Mouse (Mus musculus): ENCODE measurements at regions not wholly inside any gene's neighbourhood (a gene's known extent, or its start where the extent isn't known, plus 50 kb on each side); places are given as distances from the start of the nearest gene placed in this dataset.

- no peak for DNase-seq (ENCODE audit: low spot score in 2 of 2)
- intact Hi-C loops (cut with DNase I), result no loop called here
Observed at GRCm38 (mm10) chr5:132785291-132785690, 242.1 kb upstream of the Auts2 start.

GRCm38 (mm10) chr5:132784791-132785190, 241.6 kb upstream of the Auts2 start:
- DNase-seq (ENCODE audit: low spot score in 2 of 2), result peak; percentile 18 to 20

DNA sequence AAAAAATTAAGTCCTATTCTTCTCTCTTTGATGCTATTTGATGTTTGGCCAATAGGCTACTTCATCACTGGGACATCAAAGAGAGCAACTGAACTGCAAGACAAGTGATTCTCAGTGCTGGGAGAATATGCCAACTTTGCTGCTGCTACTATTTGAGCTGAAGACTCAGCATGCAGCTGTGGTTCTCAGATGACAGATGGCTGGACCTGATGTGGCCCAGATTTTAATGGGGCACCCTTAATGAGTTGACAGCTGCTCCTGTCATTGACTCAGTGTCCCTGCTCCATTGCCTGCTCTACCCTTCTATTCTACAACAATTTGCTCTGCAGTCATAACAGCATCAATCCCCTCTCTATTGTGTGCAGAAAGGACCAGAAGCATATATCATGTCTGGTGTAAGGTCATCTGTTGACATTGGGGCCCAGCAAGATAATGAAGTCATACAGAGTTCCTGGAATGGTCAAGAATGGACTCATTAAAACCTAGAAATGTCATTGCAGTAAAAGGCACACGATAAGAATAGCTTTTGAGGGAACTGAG, 231.1 kb upstream of the Auts2 start:
- intact Hi-C loops (cut with DNase I), result no loop called here
- no peak for DNase-seq (ENCODE audit: low spot score in 2 of 2)

More at GRCm38 (mm10) chr5:132784791-132785190, 241.6 kb upstream of the Auts2 start:
- intact Hi-C loops (cut with DNase I), result no loop called here

DNA sequence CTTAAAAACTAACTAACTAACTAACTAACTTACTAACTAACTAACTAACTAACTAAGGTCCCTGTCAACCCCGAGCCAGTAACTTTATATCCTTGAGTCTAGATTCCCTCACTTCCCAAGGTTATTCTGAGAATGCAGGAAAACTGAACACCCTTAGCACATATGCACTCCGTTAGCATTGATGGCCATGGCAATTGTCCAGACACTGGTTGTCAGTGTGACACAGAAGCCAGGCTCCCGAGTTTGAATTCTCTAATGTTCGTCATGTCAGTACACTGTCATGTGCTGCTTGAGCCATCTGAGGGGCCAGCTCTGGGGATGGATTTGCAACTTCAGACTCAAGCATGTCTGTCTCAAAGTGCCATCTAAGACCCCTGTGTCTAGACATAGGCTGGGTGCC, 217.3 kb upstream of the Auts2 start:
- no peak for DNase-seq (ENCODE audit: low spot score in 2 of 2)
- intact Hi-C loops (cut with DNase I), result no loop called here

DNA sequence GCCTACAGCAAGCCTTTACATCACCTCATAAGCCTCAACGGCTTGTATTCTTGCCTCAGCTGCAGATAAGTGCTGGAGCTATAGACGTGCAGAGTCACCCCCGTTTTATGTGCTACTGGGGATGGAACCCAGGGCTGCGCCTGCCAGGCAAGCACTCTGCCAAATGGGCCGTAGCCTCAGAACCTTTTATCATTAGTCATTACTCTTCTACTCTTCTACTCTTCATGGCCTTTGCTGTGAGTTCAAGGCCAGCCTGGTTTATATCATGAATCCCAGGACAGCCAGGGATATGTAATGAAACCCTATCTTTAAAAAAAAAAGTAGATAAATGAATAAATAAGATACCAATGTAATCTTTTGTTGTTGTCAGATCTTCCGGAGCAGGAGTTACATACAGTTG, 216.6 kb upstream of the Auts2 start:
- no peak for DNase-seq (ENCODE audit: low spot score in 2 of 2)
- intact Hi-C loops (cut with DNase I), result no loop called here

GRCm38 (mm10) chr5:132758941-132759340, 215.8 kb upstream of the Auts2 start:
- DNase-seq (ENCODE audit: low spot score in 2 of 2), result peak in 1 of 2 experiments; percentile 15
- intact Hi-C loops (cut with DNase I), result no loop called here

DNA sequence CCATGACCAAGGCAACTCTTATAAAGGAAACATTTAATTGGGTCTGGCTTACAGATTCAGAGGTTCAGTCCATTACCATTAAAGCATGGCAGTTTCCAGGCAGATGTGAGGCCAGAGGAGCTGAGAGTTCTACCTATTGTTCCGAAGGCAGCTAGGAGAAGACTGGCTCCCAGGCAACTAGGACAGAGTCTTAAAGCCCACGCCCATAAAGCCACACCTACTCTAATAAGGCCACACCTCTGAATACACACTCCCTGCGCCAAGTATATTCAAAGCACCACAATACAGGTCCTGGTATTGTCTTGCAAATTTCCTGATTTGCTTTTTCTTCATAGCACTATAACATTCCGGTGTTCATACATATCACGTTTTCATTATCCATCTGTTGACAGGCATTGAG, 194.8 kb upstream of the Auts2 start:
- intact Hi-C loops (cut with DNase I), result no loop called here
- no peak for DNase-seq (ENCODE audit: low spot score in 2 of 2)

DNA sequence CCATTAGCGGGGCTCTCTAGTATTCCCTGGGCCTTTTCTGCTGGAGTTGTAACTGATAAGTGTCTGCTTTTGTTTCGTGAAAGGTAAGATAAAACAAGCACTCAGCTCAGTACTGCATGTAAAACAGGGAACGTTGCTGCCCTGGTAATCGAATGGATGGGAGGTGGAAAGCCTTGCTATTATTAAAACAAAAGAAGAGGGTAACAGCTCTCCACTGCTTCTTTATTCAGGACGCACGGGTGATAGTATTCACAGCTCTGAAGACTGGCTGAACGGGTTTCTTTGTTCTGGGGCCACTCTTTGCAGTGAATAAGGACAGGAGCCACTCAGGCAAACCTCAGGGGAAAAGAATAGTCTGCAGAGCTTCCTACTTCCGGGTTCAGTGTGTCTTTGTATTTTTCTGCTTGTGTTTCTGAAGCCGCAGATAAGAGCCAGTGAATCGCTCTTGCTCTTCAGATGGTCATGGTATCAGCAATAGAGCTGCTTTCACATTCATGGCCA, 185.6 kb upstream of the Auts2 start:
- intact Hi-C loops (cut with DNase I), result no loop called here
- no peak for DNase-seq (ENCODE audit: low spot score in 2 of 2)

- intact Hi-C loops (cut with DNase I), result no loop called here
- DNase-seq (ENCODE audit: low spot score in 2 of 2), result no peak
Observed at GRCm38 (mm10) chr5:132724467-132724866, 181.3 kb upstream of the Auts2 start.

- no peak for DNase-seq (ENCODE audit: low spot score in 2 of 2)
- intact Hi-C loops (cut with DNase I), result no loop called here
Observed at GRCm38 (mm10) chr5:132710301-132710700, 167.2 kb upstream of the Auts2 start.

GRCm38 (mm10) chr5:132707531-132707930, 164.4 kb upstream of the Auts2 start:
- intact Hi-C loops (cut with DNase I), result no loop called here
- no peak for DNase-seq (ENCODE audit: low spot score in 2 of 2)

GRCm38 (mm10) chr5:132703455-132704100, 160.4 kb upstream of the Auts2 start:
- peak in 1 of 2 experiments; percentile 15 for DNase-seq (ENCODE audit: low spot score in 2 of 2)
- intact Hi-C loops (cut with DNase I), result no loop called here

DNA sequence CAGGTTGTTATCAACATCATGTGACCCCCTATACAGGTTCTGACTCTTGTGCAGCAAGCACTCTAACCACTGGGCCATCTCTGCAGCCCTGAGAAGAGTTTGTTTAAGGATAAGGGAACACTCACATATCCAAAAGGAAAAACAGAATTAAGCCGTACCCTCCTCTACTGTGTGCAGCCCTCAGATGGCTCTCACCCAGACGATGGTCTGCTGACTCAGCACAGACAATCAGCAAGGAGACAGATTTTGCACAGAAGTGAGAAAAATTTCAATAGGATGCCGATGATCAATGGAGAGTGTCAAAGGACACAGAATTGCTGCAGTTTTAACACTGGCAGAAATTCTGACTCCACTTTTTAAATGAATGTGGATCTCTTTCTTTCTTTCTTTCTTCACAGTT, 159.4 kb upstream of the Auts2 start:
- no peak for DNase-seq (ENCODE audit: low spot score in 2 of 2)
- intact Hi-C loops (cut with DNase I), result no loop called here

DNA sequence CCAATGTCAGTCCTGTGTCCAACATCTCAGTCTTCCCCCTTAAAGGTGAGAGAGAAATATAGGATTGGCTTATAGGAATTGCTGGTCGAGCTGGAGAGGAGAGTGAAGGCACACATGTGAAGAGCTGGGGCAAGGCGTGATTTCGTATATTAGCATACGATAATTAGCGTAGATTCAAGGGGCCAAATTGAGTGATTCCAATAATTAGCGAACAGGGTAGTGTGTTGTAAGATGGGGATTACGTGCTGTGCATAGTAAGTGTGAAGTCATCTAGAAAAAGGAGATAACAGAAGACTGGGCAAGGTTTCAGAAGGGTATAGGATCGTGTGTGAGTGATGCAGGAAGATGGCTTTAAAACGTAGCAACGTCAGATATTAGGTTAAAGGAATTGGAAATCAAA, 147.6 kb upstream of the Auts2 start:
- intact Hi-C loops (cut with DNase I), result no loop called here
- no peak for DNase-seq (ENCODE audit: low spot score in 2 of 2)

- intact Hi-C loops (cut with DNase I), result no loop called here
- DNase-seq (ENCODE audit: low spot score in 2 of 2), result no peak
Observed at GRCm38 (mm10) chr5:132675261-132675660, 132.1 kb upstream of the Auts2 start.

DNA sequence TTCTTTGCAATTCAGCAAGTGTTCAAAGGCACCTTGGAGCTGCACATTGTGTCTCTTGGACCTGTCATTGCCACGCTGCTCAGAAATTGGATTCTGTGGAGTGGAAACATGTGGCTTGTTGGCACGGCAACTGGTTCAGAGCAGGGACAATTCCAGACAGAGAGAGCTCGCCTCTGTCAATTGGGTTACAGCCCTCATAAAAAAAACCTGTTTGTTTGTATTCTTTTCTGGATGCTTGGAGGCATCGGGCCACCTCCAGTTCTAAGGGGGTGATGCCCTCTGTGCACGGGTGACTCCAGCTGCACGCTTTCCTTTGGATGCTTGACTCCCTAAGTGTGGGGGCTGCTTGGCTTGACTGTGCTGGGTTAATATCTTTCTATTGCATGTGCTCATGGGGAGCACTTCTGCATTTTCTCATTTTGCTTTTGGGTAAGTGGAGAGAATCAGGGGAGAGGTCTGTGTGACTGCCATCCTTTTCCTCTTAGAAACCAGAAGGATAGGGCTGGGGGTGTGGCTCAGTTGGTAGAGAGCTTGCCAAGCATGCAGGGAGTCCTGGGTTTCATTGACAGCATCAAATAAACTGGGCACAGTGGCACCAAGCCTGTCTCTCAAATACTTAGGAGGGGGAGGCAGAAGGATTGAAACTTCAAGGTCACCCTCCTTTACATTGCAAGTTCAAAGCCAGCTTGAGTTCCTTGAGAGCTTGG, 130.6 kb upstream of the Auts2 start:
- intact Hi-C loops (cut with DNase I), result no loop called here
- DNase-seq (ENCODE audit: low spot score in 2 of 2), result peak; percentile 14 to 41

DNA sequence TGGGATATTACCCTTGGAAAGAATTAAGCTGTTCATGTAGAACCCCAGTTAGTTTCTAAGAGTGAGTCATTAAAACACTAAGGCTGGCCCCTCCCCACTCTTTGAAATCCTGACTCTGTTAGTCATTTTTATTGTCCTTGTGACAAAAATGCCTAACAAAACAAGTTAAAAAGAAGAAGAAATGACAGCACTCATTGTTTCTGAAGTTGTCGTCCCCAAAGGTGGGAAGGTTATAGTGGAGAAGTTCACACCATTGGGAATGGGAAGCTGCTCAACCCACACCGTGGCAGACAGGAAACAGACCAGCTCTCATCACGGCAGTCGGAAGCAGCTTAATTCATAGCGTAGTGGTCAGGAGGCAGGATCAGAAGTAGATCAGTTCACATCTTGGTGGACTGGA, 128.4 kb upstream of the Auts2 start:
- intact Hi-C loops (cut with DNase I), result no loop called here
- DNase-seq (ENCODE audit: low spot score in 2 of 2), result no peak

GRCm38 (mm10) chr5:132667316-132667715, 124.2 kb upstream of the Auts2 start:
- no peak for DNase-seq (ENCODE audit: low spot score in 2 of 2)
- intact Hi-C loops (cut with DNase I), result no loop called here

DNA sequence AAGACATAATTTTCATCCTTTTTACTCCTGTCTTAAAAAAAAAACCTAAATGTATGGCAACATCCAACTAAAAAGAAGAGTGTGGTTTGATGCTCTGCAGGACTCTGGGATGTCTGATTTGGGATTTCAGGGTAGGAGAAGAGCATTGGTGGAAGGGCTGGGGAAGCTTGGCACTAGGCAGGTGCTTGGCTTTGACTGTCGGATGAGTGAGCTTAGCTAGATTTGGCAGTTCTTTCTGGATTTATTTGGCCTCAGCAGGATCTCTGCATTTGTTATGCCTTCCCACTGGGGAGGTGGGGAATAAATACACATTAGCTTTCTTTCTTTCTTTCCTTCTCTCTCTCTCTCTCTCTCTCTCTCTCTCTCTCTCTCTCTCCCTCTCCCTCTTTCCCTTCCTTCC, 118.1 kb upstream of the Auts2 start:
- intact Hi-C loops (cut with DNase I), result no loop called here
- DNase-seq (ENCODE audit: low spot score in 2 of 2), result no peak

DNA sequence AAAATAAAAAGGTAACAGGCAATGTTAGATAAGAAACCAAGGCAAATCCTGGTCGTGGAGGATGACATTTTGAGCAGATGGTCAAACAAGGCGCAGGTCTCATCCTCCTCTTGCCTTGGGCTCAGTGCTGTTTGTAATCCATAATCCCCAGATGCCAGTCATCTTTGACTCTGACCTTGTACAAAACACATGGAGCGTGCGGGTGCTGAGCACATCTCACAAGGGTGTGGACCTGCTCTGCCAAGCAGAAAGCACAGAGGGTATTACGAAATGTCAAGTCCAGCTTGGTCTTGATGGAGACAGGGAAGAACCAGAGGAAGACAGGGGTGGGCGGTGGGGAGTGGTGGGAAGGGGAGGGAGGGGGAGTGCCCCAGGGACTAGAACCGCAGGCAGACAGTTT, 116.9 kb upstream of the Auts2 start:
- DNase-seq (ENCODE audit: low spot score in 2 of 2), result no peak
- intact Hi-C loops (cut with DNase I), result no loop called here

- intact Hi-C loops (cut with DNase I), result no loop called here
- DNase-seq (ENCODE audit: low spot score in 2 of 2), result no peak
Observed at GRCm38 (mm10) chr5:132654382-132654781, 111.2 kb upstream of the Auts2 start.
